Mouse (Mus musculus): ENCODE data around the gene Agtpbp1. TPM values are rescaled to one million over a fixed set of nuclear protein-coding genes. Genes with fewer than 3 reads are reported as not detected.

Agtpbp1 gene
- polyA plus RNA-seq, 1 experiment from 2014 or later = 18.6 TPM

Other genes with a start within 250 kb of the Agtpbp1 start
- gene Naa35, start within 50 bp of the Agtpbp1 start, polyA plus RNA-seq (2014; fragmentation: Nextera tagmentation; extraction: Ambion mirVana) = 93.0 and 101 TPM in 2 replicates
- gene Golm1, start 90.6 kb upstream of the Agtpbp1 start, polyA plus RNA-seq (2014; fragmentation: Nextera tagmentation; extraction: Ambion mirVana) = 27.9 and 41.9 TPM in 2 replicates
- gene 4921517D22Rik, start 108.9 kb upstream of the Agtpbp1 start, polyA plus RNA-seq (2014; fragmentation: Nextera tagmentation; extraction: Ambion mirVana) = not detected in 2 replicates
- gene Spata31d1a, start 125.1 kb upstream of the Agtpbp1 start, polyA plus RNA-seq (2014; fragmentation: Nextera tagmentation; extraction: Ambion mirVana) = 0.43 TPM in 1 of 2 replicates, not detected in the other
- gene Spata31d1b, start 127.1 kb upstream of the Agtpbp1 start, polyA plus RNA-seq (2014; fragmentation: Nextera tagmentation; extraction: Ambion mirVana) = not detected in 2 replicates
- gene Spata31d1d, start 146.5 kb upstream of the Agtpbp1 start, polyA plus RNA-seq (2014; fragmentation: Nextera tagmentation; extraction: Ambion mirVana) = not detected in 2 replicates
- gene 1700014D04Rik, start 161.5 kb upstream of the Agtpbp1 start, polyA plus RNA-seq (2014; fragmentation: Nextera tagmentation; extraction: Ambion mirVana) = not detected in 2 replicates
- 123 and 134 TPM in 2 replicates for gene Isca1, start 184.6 kb upstream of the Agtpbp1 start, polyA plus RNA-seq (2014; fragmentation: Nextera tagmentation; extraction: Ambion mirVana)
- gene Gm49354, start 197.0 kb upstream of the Agtpbp1 start, polyA plus RNA-seq (2014; fragmentation: Nextera tagmentation; extraction: Ambion mirVana) = not detected in 2 replicates
- 23.6 and 43.9 TPM in 2 replicates for gene Tut7, start 237.9 kb upstream of the Agtpbp1 start, polyA plus RNA-seq (2014; fragmentation: Nextera tagmentation; extraction: Ambion mirVana)

All from kidney, embryonic 14.5 days (tissue).